Mouse (Mus musculus): Measurements from ENCODE around the gene Itprid2. TPM values are rescaled to one million over a fixed set of nuclear protein-coding genes. Genes with fewer than 3 reads are reported as not detected.

Gene Itprid2
- polyA plus RNA-seq, 1 experiment, result 13.4 TPM

DNA sequence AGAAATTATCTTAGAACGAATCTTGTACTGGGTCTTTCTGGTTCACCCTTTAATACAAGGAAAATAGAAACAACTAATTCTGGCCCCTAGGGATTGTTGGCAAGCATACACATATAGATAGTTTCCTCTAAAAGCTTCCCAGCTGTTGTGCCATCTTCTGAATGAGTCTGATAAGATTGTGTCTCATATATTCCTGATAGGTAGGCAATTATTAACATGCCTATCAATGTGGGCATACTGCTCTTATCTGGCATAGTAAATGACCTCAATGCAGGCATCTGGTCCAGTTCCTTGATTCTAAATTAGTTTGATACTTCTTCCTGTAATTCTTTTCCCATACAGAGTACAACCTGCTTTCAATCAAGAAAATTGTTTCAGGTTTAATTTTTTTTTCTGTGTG is 87.3 kb downstream of the Itprid2 start:
- no peak overlapping the region for H3K4me3 ChIP-seq (ENCODE audit: low read depth, low read length)
- H3K9me3 ChIP-seq (replicated peaks; ENCODE audit: control insufficient read depth, insufficient read depth, low read length, poor library complexity, severe bottlenecking), result no peaks in the 10 kb centered on the region
- no peak for TF ChIP-seq EP300 (IDR thresholded peaks at IDR 0.05; ENCODE audit: insufficient read depth, low read depth, low read length)
- no peak for TF ChIP-seq CTCF (IDR thresholded peaks at IDR 0.05; ENCODE audit: low read depth, low read length)
- TF ChIP-seq POLR2A (IDR thresholded peaks at IDR 0.05; ENCODE audit: insufficient read depth, low read length), result no peak
- no peaks in the 10 kb centered on the region for H3K4me1 ChIP-seq (ENCODE audit: control insufficient read depth, insufficient read depth, low read length)
- H3K27ac ChIP-seq (ENCODE audit: insufficient read depth, low read length), result no peak overlapping the region
- no peaks in the 10 kb centered on the region for H3K27me3 ChIP-seq (ENCODE audit: control insufficient read depth, insufficient read depth, low read length, poor library complexity, severe bottlenecking)
- no peaks in the 10 kb centered on the region for H3K36me3 ChIP-seq (ENCODE audit: control insufficient read depth, insufficient read depth, low read length, poor library complexity, severe bottlenecking)
- H3K9ac ChIP-seq (ENCODE audit: low read depth, poor library complexity, severe bottlenecking), result no peak overlapping the region

Other genes with a start within 250 kb of the Itprid2 start
- 3.1 and 3.4 TPM in 2 replicates for gene Neurod1, start 178.6 kb upstream of the Itprid2 start, polyA plus RNA-seq (2011; ENCODE audit: insufficient read depth, insufficient read length, low read depth, missing spikeins)
- 1.5 and 1.8 TPM in 2 replicates for gene Cerkl, start 178.6 kb upstream of the Itprid2 start, polyA plus RNA-seq (2011; ENCODE audit: insufficient read depth, insufficient read length, low read depth, missing spikeins)
- gene Ppp1r1c, start 72.4 kb downstream of the Itprid2 start, polyA plus RNA-seq (2011; ENCODE audit: insufficient read depth, insufficient read length, low read depth, missing spikeins), result not detected in 2 replicates

Data from ES-Bruce4 (cell line).